ENCODE assay signal across 8 mouse cellular contexts in the genomic region with DNA sequence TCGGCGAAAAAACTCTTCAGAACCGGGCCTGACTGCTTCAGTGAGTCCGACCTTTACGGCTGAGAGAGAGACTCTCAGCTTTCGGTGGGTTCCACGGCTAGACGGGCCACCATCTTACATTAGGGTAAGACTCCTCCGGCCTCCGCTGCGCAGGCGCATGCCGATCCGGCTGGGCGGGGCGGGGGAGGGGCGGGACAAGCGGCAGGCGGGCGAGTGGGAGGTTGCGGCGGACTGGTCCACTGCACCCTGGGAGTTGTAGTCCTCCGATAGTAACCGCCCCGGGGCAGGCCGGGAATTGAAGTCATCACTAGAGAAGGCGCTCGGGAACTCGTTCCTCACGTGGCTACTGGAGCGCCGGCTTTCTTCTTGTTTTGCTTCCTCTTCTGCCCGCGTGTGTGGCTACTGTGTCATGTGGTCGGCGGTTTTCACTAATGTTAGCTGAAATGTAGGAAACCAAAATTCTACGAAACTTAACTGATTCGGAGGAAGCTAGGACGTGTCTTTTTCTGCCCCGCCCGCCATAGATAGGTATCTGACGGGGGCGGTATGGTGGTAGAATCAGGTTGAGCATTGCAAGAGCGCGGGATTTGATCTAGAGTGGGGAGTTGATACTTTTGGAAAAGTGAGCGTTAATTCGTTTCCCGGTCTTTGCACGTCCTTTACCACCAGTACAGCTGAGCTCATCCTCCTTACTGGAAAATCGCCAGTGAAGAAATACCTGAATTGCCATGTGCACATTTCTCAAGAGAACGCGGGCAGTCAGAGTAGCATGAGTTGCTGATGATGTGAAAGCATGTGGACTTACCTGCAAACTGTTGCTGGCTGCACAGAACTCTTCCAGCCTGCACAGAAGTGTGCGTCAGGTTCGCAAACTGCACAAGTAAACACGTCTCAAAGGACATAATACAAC. TPM values are rescaled to one million over a fixed set of nuclear protein-coding genes. Genes with fewer than 3 reads are reported as not detected.
A peak's percentile ranks its signal among the peaks of the same experiment; 100 is the strongest.
DNase-seq lines count a peak whose midpoint lies in the region; ATAC-seq and TF ChIP-seq lines count a peak whose summit lies in the region.

A gene (minus strand): TSS at position 146 of the 910 bp plus-strand sequence.

- peak within 1 kb of the TSS; percentile 96 for H3K4me2 ChIP-seq in forebrain, embryonic 13.5 days
- peak within 1 kb of the TSS; percentile 98 for H3K4me2 ChIP-seq in liver, postnatal 0 days (ENCODE audit: low read depth, low read length)
- H3K4me2 ChIP-seq in neural tube, embryonic 14.5 days (ENCODE audit: low read depth, low read length) = peak within 1 kb of the TSS; percentile 80

- WGBS in forebrain, embryonic 13.5 days = under 1% methylated on average over 55 of the region's 55 CpGs
- WGBS in large intestine, adult 2 months = under 1% methylated on average over 55 of the region's 55 CpGs
- under 1% methylated on average over 55 of the region's 55 CpGs for WGBS in liver, postnatal 0 days (ENCODE audit: insufficient replicate concordance)
- under 1% methylated on average over 55 of the region's 55 CpGs for WGBS in neural tube, embryonic 14.5 days

- H3K4me3 ChIP-seq in ES-Bruce4 (ENCODE audit: low read depth, low read length) = peak within 1 kb of the TSS; percentile 91
- H3K4me3 ChIP-seq in forebrain, embryonic 13.5 days = peak within 1 kb of the TSS; percentile 90
- peak within 1 kb of the TSS; percentile 94 for H3K4me3 ChIP-seq in liver, postnatal 0 days (ENCODE audit: low read depth, low read length)
- peak within 1 kb of the TSS; percentile 50 for H3K4me3 ChIP-seq in neural tube, embryonic 14.5 days (ENCODE audit: low read depth, low read length)

- TF ChIP-seq POLR2A in ES-Bruce4 (IDR thresholded peaks at IDR 0.05; ENCODE audit: insufficient read depth, low read length) = peak; percentile 81

- no peak for TF ChIP-seq CTCF in ES-Bruce4 (IDR thresholded peaks at IDR 0.05; ENCODE audit: low read depth, low read length)
- no peak for TF ChIP-seq CTCF in liver, postnatal 0 days (IDR thresholded peaks at IDR 0.05; ENCODE audit: low read depth)

- H3K4me1 ChIP-seq in ES-Bruce4 (ENCODE audit: control insufficient read depth, insufficient read depth, low read length) = no peaks in the 10 kb centered on the region
- peaks cover 28% of the 10 kb centered on the region for H3K4me1 ChIP-seq in forebrain, embryonic 13.5 days
- H3K4me1 ChIP-seq in liver, postnatal 0 days (ENCODE audit: insufficient read depth) = peaks cover 20% of the 10 kb centered on the region
- H3K4me1 ChIP-seq in neural tube, embryonic 14.5 days (ENCODE audit: control insufficient read depth, insufficient read depth, low read length) = peaks cover 9% of the 10 kb centered on the region; the same call in 1 of the 2 replicates

- H3K27ac ChIP-seq in ES-Bruce4 (ENCODE audit: insufficient read depth, low read length) = peak within 1 kb of the TSS; percentile 14
- H3K27ac ChIP-seq in forebrain, embryonic 13.5 days = peak within 1 kb of the TSS; percentile 92
- peak within 1 kb of the TSS; percentile 97 for H3K27ac ChIP-seq in liver, postnatal 0 days (ENCODE audit: low read depth)
- H3K27ac ChIP-seq in neural tube, embryonic 14.5 days (ENCODE audit: low read depth, low read length) = peak within 1 kb of the TSS; percentile 86

- TF ChIP-seq EP300 in ES-Bruce4 (IDR thresholded peaks at IDR 0.05; ENCODE audit: insufficient read depth, low read depth, low read length) = no peak
- TF ChIP-seq EP300 in liver, postnatal 0 days (IDR thresholded peaks at IDR 0.05; ENCODE audit: low read depth) = no peak; the same call in 1 of the 2 replicates

- DNase-seq in heart, postnatal 10 days = peak; percentile 99
- peak; percentile 91 for DNase-seq in large intestine, adult 2 months (ENCODE audit: low read depth, low spot score)
- DNase-seq in liver, postnatal 0 days = peak; percentile 100
- DNase-seq in testis, postnatal 10 days (ENCODE audit: low spot score) = peak; percentile 98

- peak within 1 kb of the TSS; percentile 68 for H3K9ac ChIP-seq in ES-Bruce4 (ENCODE audit: low read depth, poor library complexity, severe bottlenecking)
- H3K9ac ChIP-seq in forebrain, embryonic 13.5 days = peak within 1 kb of the TSS; percentile 90
- peak within 1 kb of the TSS; percentile 94 for H3K9ac ChIP-seq in liver, postnatal 0 days (replicated peaks)
- H3K9ac ChIP-seq in neural tube, embryonic 14.5 days (replicated peaks; ENCODE audit: low read depth, low read length) = peak within 1 kb of the TSS; percentile 57

- intact Hi-C loops in heart, postnatal 10 days (cut with DNase I) = loop anchor here (1.0 kb wide), 1 partner anchor 43 kb away; a partner anchor contains a TSS

- H3K9me3 ChIP-seq in ES-Bruce4 (replicated peaks; ENCODE audit: control insufficient read depth, insufficient read depth, low read length, poor library complexity, severe bottlenecking) = no peaks in the 10 kb centered on the region
- no peaks in the 10 kb centered on the region for H3K9me3 ChIP-seq in forebrain, embryonic 13.5 days (replicated peaks)
- H3K9me3 ChIP-seq in liver, postnatal 0 days (ENCODE audit: low read length) = no peaks in the 10 kb centered on the region
- no peaks in the 10 kb centered on the region for H3K9me3 ChIP-seq in neural tube, embryonic 14.5 days (ENCODE audit: control insufficient read depth, low read length)

- H3K36me3 ChIP-seq in ES-Bruce4 (ENCODE audit: control insufficient read depth, insufficient read depth, low read length, poor library complexity, severe bottlenecking) = no peaks in the 10 kb centered on the region
- H3K36me3 ChIP-seq in forebrain, embryonic 13.5 days (ENCODE audit: poor library complexity, severe bottlenecking) = no peaks in the 10 kb centered on the region
- H3K36me3 ChIP-seq in liver, postnatal 0 days (replicated peaks; ENCODE audit: insufficient read depth, low read length) = no peaks in the 10 kb centered on the region
- H3K36me3 ChIP-seq in neural tube, embryonic 14.5 days (ENCODE audit: control insufficient read depth, insufficient read depth, low read length) = no peaks in the 10 kb centered on the region

- H3K27me3 ChIP-seq in ES-Bruce4 (ENCODE audit: control insufficient read depth, insufficient read depth, low read length, poor library complexity, severe bottlenecking) = no peaks in the 10 kb centered on the region
- no peaks in the 10 kb centered on the region for H3K27me3 ChIP-seq in forebrain, embryonic 13.5 days
- H3K27me3 ChIP-seq in liver, postnatal 0 days (ENCODE audit: insufficient read depth, low read length) = no peaks in the 10 kb centered on the region
- no peaks in the 10 kb centered on the region for H3K27me3 ChIP-seq in neural tube, embryonic 14.5 days (ENCODE audit: control insufficient read depth, insufficient read depth, low read length)

- peak; percentile 99 for ATAC-seq in cerebellum, adult (ENCODE audit: insufficient number of reproducible peaks, low FRiP score, low TSS enrichment)
- peak; percentile 99 for ATAC-seq in forebrain, embryonic 13.5 days
- ATAC-seq in liver, postnatal 0 days = peak; percentile 99
- peak; percentile 99 for ATAC-seq in neural tube, embryonic 14.5 days (ENCODE audit: low read depth)

RNA-seq across cellular contexts. Expression of the gene that starts here (rescaled TPM):
- 45.7 and 49.2 TPM in 2 replicates for polyA plus RNA-seq in ES-Bruce4 (2011; ENCODE audit: insufficient read depth, insufficient read length, low read depth, missing spikeins)
- 35.0 and 35.1 TPM in 2 replicates for polyA plus RNA-seq in forebrain, embryonic 13.5 days (2015; fragmentation: Nextera tagmentation; extraction: Ambion mirVana)
- 10 to 100 TPM; 22.5 to 24.5 TPM for total RNA-seq in heart, postnatal 10 days (2021)
- polyA plus RNA-seq in large intestine, adult 2 months (2012; rRNA removed) = 4.9 and 9.2 TPM in 2 replicates
- polyA plus RNA-seq in liver, postnatal 0 days (2015; fragmentation: Nextera tagmentation; extraction: Ambion mirVana) = 10.1 and 10.7 TPM in 2 replicates
- 38.0 and 41.9 TPM in 2 replicates for polyA plus RNA-seq in neural tube, embryonic 14.5 days (2014; fragmentation: Nextera tagmentation; extraction: Ambion mirVana)

Comparison
In these comparisons a context has a peak if more than half of its experiments do, and no peak if none do; other contexts are left out.
1. Peak in every context shown above with its lines: DNase-seq, ATAC-seq, H3K4me3 ChIP-seq and H3K27ac ChIP-seq.
2. H3K27ac ChIP-seq: peak in every context shown above with its lines; median percentile 97 in liver, postnatal 0 days; 92 in forebrain, embryonic 13.5 days; 86 in neural tube, embryonic 14.5 days; 14 in ES-Bruce4.